9 mouse cellular contexts compared by ENCODE assay signal in genomic region chr8:124826658-124827057, GRCm38 (mm10). TPM values are rescaled to one million over a fixed set of nuclear protein-coding genes. Genes with fewer than 3 reads are reported as not detected.
DNase-seq lines count a peak whose midpoint lies in the region; ATAC-seq lines count a peak whose summit lies in the region.
"Had no signal": no experiment of that assay in that cellular context is flagged by ENCODE, and none has a peak within 500 bp of the region (broad histone marks: within the 10 kb centered on the region; RNA-seq: fewer than 3 reads in every experiment).

No protein-coding gene starts in this region.

- DNase-seq in heart, adult 9 months (ENCODE audit: low spot score in 2 of 2), result peak; percentile 35 to 42
- DNase-seq in heart, postnatal 25 days (ENCODE audit: low spot score), result no peak
- DNase-seq in Muller cell, postnatal 12 days (ENCODE audit: inconsistent ontology term), result peak; percentile 96
- DNase-seq in cerebellum, postnatal 14 days, result peak; percentile 38
- DNase-seq in lung, adult 18-20 months, result peak; percentile 63 to 75
- DNase-seq in thymus, postnatal 0 days (ENCODE audit: low spot score), result no peak
- no peak for DNase-seq in c-Kit-positive CD71-positive TER-119-positive erythroid progenitor cells, embryonic 14.5 days (ENCODE audit: low spot score)
- no peak for DNase-seq in hindbrain, embryonic 14.5 days (ENCODE audit: low spot score)

- no peak overlapping the region for H3K4me2 ChIP-seq in hindbrain, embryonic 14.5 days (replicated peaks)

- ATAC-seq in hindbrain, embryonic 14.5 days (ENCODE audit: low FRiP score), result no peak

- no peak overlapping the region for H3K9ac ChIP-seq in hindbrain, embryonic 14.5 days

- H3K4me3 ChIP-seq in hindbrain, embryonic 14.5 days (replicated peaks; ENCODE audit: low read length), result no peak overlapping the region

- no peaks in the 10 kb centered on the region for H3K4me1 ChIP-seq in hindbrain, embryonic 14.5 days (replicated peaks; ENCODE audit: control insufficient read depth, insufficient read depth, low read length)

- no peak overlapping the region for H3K27ac ChIP-seq in hindbrain, embryonic 14.5 days

- WGBS in hindbrain, embryonic 14.5 days, result 27% methylated on average over 7 of the region's 7 CpGs

- intact Hi-C loops in heart, postnatal 25 days (cut with DNase I), result loop anchor here (5.0 kb wide), 2 partner anchors 89 to 209 kb away; no protein-coding TSS in a partner anchor

- H3K9me3 ChIP-seq in hindbrain, embryonic 14.5 days (ENCODE audit: control insufficient read depth, low read length), result no peaks in the 10 kb centered on the region

- H3K27me3 ChIP-seq in hindbrain, embryonic 14.5 days (ENCODE audit: control insufficient read depth, insufficient read depth, low read length), result no peaks in the 10 kb centered on the region

- H3K36me3 ChIP-seq in hindbrain, embryonic 14.5 days (replicated peaks; ENCODE audit: control insufficient read depth, insufficient read depth), result peaks cover 84% of the 10 kb centered on the region

RNA-seq across cellular contexts. Expression of gene Trim67, which starts 33.8 kb away (rescaled TPM):
- under 1 TPM; 0.53 to 0.73 TPM for total RNA-seq in heart, postnatal 25 days (2021)
- polyA plus RNA-seq in thymus, postnatal 0 days (2015; fragmentation: Nextera tagmentation; extraction: Ambion mirVana), result not detected in 2 replicates
- polyA plus RNA-seq in hindbrain, embryonic 14.5 days (2014; fragmentation: Nextera tagmentation; extraction: Ambion mirVana), result 35.8 and 39.4 TPM in 2 replicates
- total RNA-seq: liver, adult 2 months had no signal
- polyA plus RNA-seq: liver, adult 2 months had no signal

RNA-seq across cellular contexts. Expression of gene Gnpat, which starts 36.2 kb away (rescaled TPM):
- total RNA-seq in heart, postnatal 25 days (2021), result 100 to 1,000 TPM; 168 to 181 TPM
- 78.2 and 78.9 TPM in 2 replicates for polyA plus RNA-seq in thymus, postnatal 0 days (2015; fragmentation: Nextera tagmentation; extraction: Ambion mirVana)
- polyA plus RNA-seq in hindbrain, embryonic 14.5 days (2014; fragmentation: Nextera tagmentation; extraction: Ambion mirVana), result 72.3 and 80.2 TPM in 2 replicates

RNA-seq across cellular contexts. Expression of gene 2810004N23Rik, which starts 36.3 kb away (rescaled TPM):
- total RNA-seq in heart, postnatal 25 days (2021), result 10 to 100 TPM; 39.7 to 45.5 TPM
- 39.1 and 42.3 TPM in 2 replicates for polyA plus RNA-seq in thymus, postnatal 0 days (2015; fragmentation: Nextera tagmentation; extraction: Ambion mirVana)
- polyA plus RNA-seq in hindbrain, embryonic 14.5 days (2014; fragmentation: Nextera tagmentation; extraction: Ambion mirVana), result 18.4 and 21.0 TPM in 2 replicates

Comparison
In these comparisons a context has a peak if more than half of its experiments do, and no peak if none do; other contexts are left out.
1. DNase-seq: peak in heart, adult 9 months (2 of 2), Muller cell, postnatal 12 days (single experiment), cerebellum, postnatal 14 days (2 of 2) and lung, adult 18-20 months (2 of 2); none in heart, postnatal 25 days (single experiment), thymus, postnatal 0 days (single experiment), c-Kit-positive CD71-positive TER-119-positive erythroid progenitor cells, embryonic 14.5 days (single experiment) and hindbrain, embryonic 14.5 days (single experiment).
2. RNA of gene Trim67, which starts 33.8 kb away (polyA plus RNA-seq): 35.8 to 39.4 TPM in hindbrain, embryonic 14.5 days; not detected in thymus, postnatal 0 days; every median in the first group is over 10 times any median in the second.